Mouse (Mus musculus) T-cell, adult 2 months (primary cell): ENCODE results near the gene Hnrnpab.
A peak's percentile ranks its signal among the peaks of the same experiment; 100 is the strongest.
"Not testable (repeated sequence)": the region's sequence is repeated elsewhere in the genome, so short reads cannot be mapped to it uniquely, and the experiment has no call there.

Experiments used
- DNase-seq: peaks from one replicate; pipeline ENCODE4 v3.0.0; 2022; ENCODE audit warnings: low spot score

Hnrnpab gene

DNA sequence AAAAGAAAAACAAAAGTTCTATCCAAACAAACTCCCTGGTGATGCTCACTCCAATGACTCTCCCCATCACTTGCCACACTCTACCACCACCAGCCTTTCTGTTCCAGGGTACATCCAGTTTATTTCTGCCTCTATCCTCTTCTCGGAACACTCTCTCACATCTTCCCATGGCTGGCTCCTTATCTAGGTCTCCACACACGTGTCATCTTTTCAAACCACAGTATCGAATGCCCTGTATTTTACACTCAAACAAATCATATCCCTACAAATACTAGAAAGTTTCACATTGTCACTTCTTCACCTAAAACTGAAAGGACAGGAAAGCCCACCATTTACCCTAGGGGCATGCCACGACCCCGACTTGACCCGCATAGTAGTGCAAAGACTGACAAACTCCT is 28.5 kb upstream of the Hnrnpab start:
- no peak for DNase-seq

DNA sequence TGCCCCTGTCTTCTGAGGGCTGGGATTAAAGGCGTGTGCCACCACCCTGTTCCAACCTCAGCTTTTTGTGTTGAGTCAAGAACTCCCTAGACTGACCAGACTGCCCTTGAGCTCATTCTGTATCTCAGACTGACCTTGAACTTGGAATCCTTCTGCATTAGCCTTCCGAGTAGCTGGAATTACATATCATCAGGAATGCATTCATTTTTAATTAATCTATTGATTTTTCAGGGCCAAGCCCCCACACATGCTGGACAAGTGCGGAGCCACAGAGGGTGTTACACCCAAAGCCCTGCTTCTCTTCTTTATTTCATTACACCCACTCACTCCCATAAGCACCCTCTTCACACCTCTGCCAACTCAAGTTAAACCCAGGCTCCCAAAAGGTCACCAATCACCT is 27.1 kb upstream of the Hnrnpab start:
- no peak for DNase-seq

DNA sequence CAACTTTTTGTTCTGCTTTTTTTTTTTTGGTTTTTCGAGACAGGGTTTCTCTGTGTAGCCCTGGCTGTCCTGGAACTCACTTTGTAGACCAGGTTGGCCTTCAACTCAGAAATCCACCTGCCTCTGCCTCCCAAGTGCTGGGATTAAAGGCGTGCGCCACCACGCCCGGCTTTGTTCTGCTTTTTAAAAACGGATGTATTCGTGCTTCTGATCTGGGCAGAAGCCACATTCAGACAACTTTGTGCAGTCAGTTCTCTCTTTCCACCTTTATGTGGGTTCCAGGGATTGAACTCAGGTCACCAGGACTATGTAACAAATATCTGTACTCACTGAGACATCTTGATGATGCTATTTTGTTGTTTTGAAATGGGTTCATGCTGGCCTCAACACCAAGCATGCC is 26.6 kb upstream of the Hnrnpab start:
- DNase-seq: peak; percentile 37

DNA sequence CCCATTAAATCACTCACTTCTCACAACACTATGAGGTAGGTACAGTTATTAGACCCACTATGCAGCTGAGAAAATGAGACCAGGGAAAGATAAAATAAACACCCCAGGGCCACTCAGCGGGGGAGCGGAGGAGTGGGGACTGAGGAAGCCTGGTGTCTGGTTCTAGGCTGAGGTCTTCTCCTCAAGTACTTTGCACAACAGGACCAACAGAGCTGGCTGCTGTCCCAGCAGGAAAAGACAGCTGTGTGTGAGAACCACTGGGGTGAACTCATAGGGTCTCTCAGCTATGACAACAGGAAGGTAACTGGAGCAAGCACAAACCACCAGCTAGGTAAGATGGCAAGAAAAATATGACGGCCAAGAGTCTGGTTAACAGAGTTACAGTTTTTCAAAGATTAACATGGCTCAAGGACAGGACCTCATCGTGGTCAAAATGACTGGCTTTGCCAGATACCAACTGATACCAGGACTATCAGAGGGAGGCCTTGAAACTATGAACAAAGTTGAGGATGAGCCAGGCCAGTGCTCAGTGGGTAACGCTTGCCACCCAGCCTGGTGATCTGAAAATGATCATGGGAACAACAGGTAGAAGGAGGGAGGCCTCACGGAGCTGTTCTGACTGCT is 25.6 kb upstream of the Hnrnpab start:
- DNase-seq: no peak

DNA sequence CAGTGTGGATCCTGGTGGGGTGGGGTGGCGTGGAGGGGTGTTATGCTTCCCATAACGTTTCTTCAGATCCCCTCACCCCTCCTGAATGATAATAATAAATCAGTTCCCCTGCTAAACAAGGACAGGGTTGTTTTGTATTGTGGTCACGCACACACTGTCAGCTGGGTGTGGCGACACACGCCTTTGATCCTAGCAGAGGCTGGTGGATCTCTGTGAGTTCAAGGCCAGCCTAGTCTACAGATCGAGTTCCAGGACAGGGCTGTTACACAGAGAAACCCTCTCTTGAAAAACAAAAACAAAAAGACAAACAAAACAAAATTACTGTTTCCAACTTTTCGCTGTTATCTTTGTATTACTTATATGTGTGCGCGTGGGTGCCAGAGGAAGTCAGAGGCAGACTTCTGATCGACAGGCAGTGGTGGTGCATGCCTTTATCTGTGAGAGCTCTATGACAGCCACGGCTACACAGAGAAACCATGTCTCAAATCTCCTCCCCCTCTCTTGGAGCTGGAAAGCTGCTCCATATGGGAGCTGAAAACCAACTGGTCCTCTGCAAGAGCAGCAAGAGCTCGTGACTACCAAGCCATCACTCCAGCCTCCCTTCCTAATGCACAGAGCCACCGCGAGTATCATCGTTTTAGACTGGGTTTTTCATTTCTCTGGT is 23.1 kb upstream of the Hnrnpab start:
- no peak for DNase-seq

DNA sequence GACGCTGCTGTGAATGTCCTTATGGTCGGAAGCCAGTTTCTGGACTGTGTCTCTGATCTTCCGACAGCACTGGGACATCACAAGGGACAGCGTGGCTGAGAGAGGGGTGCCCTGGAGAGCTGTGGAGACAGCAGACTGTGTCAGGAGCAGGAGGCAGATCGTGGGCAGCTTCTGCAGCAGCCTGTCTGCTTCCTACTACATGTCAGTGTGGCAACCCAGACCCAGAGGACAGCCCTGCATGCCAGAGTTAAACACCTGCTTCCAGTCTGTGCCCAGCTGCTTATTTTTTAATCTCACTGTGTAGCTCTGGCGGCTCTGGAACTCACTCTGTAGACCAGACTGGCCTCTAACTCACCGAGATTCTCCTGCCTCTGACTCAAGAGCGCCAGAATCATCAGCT is 21.3 kb upstream of the Hnrnpab start:
- DNase-seq: no peak

DNA sequence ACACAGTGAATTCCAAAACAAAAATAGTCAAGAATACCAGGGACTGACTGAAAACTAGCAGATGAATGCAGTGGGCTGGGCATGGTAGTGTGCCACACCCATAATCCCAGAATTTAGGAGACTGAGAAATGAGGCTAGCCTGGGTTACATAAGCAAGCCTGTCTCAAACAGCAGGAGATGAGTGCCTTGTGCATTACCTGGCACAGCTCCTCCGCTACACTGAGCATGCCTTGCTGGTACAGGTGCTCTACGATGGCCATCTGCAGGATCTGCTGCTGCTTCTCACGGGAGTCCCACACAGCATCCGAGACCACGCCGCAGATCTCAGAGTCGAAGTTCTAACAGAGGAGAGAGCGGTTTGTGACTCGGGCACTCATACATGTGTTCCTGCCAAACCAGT is 20.8 kb upstream of the Hnrnpab start:
- DNase-seq: no peak

DNA sequence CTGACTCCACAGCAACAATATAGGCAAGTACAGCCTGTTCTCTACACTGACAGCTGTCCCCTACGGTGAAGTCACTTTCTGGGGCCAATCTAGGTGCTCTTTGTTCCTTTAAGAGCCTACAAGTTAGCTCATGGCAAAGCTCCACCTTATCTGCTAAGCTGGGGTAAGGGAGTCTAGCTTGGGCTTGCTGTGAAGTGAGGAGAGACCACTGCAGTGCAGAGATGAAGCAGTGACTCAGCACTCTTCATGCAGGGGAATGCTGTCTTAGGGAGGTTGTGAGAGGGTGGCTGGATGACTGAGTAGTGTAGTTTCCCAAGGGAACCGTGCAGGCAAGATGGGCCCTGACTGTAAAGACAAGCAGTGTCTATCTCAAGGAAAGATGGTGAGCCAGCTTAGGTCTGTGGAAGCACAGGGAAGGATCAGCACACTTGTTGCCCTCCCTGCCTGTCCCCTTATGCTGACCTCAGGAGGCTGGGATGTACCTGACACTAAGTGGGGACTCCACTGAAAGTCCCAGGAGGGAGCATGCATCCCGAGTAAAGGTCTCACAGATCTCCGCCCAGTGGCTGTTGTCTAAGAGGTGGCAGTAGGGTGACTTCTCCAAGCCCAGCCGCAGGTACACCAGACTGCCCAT is 18.7 kb upstream of the Hnrnpab start:
- DNase-seq: no peak

DNA sequence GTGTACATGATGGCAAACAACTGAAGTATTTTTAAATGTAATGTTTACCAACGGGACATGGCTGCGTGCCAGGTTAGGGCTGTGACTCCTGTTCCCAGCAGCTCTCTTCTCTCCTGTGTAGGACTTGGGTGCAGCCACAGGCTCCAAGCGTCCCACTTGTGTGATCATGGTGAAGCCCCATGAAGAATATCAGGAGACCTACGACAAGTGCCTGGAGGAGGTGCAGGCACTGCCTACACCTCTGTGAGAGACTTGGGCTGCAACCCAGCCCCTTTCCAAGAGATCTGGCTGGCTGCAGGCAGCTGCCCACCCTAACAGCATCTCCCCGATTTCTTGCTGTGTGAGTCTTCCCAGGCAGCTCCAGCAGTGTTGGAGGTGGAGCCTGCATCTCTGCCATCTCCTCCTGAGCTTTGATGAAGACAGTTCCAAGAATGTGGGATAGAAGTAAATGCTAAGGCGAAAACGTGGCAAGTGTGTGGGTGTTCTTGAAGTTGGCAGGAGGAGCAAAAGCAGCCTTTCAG is 16.4 kb upstream of the Hnrnpab start:
- no peak for DNase-seq

DNA sequence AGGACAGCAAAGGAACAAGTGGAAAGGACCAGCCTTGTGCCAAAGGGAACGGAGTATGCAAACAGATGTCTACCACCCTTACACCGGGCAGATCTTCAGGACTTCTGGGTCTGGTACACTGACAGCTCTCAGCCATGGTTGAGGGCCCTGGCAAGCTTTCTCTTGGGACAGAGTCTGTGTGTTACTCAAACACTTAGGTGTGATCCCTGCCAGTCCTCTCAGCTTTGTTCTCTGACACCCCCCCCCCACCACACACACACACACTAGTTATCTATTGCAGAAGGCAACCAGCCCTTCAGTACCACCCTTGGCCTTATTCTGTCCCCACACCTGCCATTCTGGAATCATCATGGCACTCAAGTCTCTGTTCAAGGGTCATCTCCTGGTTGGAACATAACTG is 15.1 kb upstream of the Hnrnpab start:
- DNase-seq: no peak

DNA sequence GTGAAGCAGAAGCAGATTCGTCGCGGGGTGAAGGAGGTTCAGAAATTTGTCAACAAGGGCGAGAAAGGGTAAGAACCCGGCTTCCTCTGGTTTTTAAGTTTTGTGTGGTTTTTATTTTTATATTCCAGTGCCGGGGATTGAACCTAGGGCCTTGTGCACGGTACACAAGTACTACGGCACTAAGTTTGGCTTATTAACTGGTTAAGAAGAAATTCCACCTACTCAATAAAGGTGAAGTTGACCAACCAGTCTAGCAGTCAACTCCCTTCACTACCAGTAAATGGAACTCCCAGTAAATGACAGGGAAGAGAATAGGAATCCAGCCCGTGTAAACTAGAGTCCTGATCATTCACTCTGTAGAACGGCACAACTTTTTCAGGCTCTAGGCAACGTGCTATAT is 13.4 kb upstream of the Hnrnpab start:
- no peak for DNase-seq

DNA sequence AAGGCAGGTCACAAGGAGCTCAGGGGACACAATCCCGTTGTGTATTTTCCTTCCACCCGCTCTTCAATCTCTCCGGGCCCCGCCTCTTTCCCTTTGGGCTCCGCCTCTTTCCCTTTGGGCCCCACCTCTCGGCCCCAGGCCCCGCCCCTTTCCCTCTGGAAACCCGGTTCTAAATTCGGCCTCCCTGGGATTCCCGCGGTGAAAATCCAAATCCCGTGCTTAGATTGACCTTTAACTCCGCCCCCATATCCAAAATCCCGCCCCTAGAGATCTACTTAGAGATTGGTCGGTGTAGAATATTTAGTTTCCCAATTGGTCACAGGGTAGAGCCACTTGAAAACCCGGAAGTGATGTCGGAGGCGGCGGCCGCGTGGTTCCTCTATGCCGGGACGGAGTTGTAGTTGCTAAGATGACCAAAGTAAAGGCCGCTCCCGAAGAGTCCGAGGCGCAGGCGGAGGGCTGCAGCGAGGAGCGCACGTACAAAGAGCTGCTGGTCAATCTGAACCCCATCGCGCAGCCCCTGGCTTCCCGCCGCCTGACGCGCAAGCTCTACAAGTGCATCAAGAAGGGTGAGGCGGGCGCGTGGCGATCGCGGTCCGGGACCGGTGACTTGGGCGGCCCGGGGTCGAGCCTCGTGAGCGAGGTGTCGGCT is 12.9 kb upstream of the Hnrnpab start, which contains the start of gene Nhp2:
Nhp2 (plus strand) TSS at position 327 of the 652 bp plus-strand sequence.
- peak; percentile 88 for DNase-seq

DNA sequence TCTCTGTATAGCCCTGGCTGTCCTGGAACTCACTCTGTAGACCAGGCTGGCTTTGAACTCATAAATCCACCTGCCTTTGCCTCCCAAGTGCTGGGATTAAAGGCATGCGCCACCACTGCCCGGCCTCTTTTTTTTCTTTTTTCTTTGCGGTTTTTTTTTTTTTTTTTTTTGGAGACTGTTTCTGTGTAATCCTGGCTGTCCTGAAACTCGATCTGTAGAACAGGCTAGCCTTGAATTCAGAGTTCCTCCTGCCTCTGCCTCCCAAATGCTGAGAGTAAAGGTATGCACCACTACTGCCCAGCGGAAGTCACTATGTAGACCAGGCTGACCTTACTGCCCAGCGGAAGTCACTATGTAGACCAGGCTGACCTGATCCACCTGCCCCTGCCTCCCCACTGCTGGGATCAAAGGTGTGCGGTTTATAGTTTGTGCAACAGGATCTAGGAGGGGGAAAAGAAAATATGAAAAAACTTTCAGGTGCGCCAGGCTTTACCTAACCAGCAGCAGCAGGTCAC is 12.3 kb upstream of the Hnrnpab start:
- DNase-seq: no peak

DNA sequence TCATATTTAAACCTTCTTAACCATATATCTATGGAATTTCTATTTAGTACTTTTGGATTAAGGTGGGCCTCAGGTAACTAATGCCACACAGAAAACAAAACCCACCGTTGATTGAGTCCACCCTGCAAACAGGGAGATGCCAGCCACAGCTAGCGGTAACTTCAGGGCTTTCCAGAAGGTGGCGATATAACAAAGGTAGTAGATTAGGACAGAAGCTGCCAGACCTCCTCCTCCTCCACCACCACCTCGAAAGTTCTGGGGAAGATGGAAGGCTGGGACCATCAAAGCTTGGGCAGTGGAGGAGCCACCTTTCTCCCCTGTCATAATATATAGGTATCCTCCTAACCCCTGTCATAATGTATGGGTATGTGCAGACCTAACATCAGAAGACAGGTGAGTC is 11.0 kb upstream of the Hnrnpab start:
- peak; percentile 74 for DNase-seq

DNA sequence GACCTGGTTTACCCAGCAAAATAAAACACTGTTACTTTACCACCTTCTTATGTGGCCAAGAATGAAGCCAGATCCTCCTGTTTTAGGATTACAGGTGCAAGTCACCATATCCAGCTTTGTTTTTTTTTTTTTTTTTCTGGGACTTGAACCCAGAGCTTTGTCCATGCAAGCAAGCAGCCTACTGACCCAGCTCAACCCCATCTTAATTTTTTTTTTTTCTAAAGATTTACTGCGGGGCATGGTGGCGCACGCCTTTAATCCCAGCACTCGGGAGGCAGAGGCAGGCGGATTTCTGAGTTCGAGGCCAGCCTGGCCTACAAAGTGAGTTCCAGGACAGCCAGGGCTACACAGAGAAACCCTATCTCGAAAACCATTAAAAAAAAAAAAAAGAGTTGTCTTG is 9.5 kb upstream of the Hnrnpab start:
- DNase-seq: not testable (repeated sequence)

DNA sequence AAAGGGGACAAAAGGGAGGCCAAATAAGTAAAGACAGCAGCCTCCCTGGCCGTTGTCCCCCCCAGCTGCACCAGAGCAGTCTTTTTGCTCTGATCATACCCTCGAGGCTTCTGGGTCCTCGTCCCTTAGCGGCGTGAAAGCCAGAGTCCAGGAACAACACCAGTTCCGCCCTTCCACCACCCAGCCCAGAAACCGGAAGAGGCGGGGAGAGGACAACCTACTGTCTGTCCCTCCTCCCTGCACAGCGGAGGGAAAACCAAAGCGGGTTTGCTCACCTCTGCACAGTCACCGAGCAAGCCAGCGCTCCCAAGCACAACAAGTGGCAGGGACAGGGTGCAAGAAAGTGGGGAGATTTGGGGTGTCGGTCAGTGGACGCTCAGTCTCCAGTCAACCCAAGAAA is 9.0 kb upstream of the Hnrnpab start:
- peak; percentile 56 for DNase-seq

DNA sequence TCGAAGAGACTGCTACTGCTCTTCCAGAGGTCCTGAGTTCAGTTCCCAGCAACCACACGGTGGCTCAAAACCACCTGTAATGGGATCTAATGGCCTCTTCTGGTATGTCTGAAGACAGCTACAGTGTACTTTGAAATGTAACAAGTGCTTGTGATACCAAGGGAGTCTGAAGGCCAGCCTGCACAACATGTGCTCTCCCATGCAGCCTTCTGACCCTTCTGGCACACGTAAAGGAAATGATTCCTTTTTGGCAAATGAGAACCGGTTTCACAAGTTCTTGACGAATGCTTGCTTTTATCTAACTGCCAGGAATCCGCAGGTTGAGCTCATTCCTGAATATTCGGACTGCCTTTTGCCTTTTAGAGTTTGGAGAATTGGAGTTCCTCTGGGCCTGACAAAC is 8.5 kb upstream of the Hnrnpab start:
- DNase-seq: no peak

DNA sequence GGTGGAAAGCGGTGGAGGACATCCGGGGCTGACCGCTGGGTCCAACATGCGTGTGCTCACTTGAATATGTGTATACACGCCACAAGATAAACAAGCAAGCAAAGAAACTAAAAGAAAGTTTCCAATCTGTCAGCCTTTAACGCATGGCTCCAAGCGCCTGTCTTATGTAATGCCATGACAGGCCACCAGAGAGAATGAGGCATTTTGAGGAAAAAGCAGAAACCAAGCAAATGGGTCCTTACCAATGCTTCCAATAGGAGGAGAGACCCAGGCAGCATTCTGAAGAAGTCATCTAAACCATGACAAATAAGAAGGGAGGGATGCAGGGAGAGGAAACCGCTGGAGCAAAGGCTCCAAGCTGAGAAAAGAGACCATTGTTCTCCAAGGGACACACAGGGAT is 7.6 kb upstream of the Hnrnpab start:
- DNase-seq: no peak

DNA sequence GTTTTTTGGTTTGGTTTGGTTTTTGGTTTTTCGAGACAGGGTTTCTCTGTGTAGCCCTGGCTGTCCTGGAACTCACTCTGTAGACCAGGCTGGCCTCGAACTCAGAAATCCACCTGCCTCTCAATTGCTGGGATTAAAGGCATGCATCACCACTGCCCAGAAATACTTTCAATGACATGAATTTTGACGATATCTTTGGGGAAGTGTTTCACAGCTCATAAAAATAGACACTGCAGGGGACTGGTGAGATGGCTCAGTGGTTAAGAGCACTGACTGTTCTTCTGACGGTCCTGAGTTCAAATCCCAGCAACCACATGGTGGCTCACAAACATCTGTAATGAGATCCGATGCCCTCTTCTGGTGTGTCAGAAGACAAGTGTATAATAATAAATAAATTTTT is 3.3 kb upstream of the Hnrnpab start:
- DNase-seq: not testable (repeated sequence)

DNA sequence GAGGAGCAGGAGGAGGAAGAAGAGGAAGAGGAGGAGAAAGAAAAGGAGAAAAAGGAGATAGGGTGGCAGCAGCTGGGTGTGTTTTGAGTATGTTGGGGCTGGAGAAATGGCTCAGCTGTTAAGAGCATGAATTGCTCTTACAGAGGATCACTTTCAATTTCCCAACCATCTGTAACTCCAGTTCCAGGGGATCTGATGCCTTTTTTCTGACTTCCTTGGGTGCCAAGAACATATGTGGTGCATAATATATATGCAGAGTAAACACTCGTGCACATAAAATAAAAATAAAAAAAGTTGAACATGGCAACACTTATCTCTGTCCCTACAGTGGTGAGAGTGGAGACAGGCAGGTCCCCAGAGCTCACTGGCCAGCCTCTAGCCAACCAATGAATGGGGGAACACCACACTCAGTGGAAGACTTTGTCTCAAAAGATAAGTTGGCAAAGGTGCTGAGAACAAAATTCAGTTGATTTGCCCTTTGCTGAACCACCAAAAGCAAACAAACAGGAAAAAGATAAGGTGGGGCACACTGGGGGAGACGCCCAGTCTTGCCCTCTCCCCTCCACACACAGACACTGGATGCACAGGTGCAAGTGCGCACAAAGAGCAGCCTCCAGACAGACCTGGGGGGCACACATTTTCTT is 2.7 kb upstream of the Hnrnpab start:
- DNase-seq: no peak

DNA sequence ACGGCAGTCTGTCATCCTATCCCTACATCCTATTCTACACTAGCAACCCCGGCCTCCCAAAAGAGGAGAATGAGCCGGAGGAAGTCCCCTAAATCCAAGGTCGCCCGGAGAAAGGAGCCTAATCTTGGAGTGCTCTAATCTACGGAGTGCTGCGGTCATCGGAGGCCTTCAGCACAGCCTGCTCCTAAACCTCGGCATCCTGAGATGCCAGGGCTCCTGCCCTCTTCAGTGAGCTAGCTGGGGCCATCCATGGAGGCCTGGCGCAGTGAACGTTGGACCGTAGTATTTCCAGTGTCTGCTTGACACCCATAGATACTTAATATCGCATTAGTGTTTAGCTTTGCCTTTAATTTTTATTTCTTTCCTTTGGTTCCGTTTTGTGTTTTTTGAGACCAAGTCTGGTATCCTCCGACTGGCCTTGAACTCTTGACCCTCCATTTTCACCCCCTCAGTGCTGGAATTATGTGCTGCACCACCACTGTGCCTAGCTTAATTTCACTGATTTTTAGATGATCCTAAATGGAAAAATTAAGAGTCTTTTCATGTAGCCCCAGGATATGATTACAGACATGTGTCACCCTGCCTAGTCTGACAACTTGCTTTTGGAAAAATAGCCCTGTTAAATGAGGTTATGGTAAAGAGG is 570 bp upstream of the Hnrnpab start:
- no peak for DNase-seq
